Mouse (Mus musculus): Measurements from ENCODE around the gene Vcam1.

GRCm38 (mm10) chr3:116122696-116123095 is 6.8 kb downstream of the Vcam1 start:
- no peak for TF ChIP-seq ZNF384 (IDR thresholded peaks at IDR 0.05; ENCODE audit: low read depth, low read length)
- no peak for TF ChIP-seq HCFC1 (IDR thresholded peaks at IDR 0.05; ENCODE audit: borderline replicate concordance, insufficient read depth, low read length)
